Mouse (Mus musculus) spleen, adult 2 months (tissue): ENCODE results near the gene Tns1.

ENCODE experiments used
- CTCF ChIP-seq: fragments of 200-500 bp; IDR thresholded peaks from 2 replicates; pipeline ENCODE4 v1.5.1; 2011; ENCODE audit warnings: mild to moderate bottlenecking, inconsistent platforms; ENCODE audit not compliant: insufficient read depth, insufficient read length, insufficient replicate concordance; ENCODE audit errors: extremely low read depth
- POLR2A ChIP-seq: fragments of 200-500 bp; IDR thresholded peaks from 2 replicates; pipeline ENCODE4 v1.6.1; 2011; ENCODE audit warnings: low read depth, low read length, inconsistent platforms

DNA sequence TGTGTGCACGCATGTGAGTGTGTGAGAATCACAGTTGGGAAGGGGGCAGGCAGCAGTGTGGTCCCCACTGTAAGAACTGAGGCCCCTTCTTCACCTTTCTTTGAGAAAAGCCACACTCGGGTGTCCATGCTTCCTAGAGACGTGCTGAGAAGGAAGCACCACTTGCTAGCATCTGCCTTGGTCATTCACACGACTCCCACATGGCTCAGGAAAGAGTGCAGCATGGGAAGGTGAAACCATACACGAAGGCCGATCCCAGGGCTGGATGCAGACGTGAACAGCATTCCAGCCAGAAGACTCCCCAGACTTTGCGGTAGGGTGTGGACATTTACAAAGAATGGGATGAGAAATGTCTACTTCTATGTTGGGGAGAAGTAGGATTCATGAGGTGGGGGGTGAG lies 212.3 kb downstream of the Tns1 start:
- no peak for TF ChIP-seq CTCF
- no peak for TF ChIP-seq POLR2A
